Mouse (Mus musculus) forebrain, embryonic 14.5 days (tissue): ENCODE data around the gene Mgst3. TPM values are rescaled to one million over a fixed set of nuclear protein-coding genes. Genes with fewer than 3 reads are reported as not detected.

Source experiments
- microRNA-seq: library from miRNA; unstranded; fragments of <30 nt; microRNA quantifications from one replicate; pipeline ENCODE4, GENCODE M21; 2016
- polyA plus RNA-seq: library from polyadenylated mRNA; unstranded; fragments of >200 nt; fragmentation: Nextera tagmentation; extraction: Ambion mirVana; gene quantifications from 2 replicates; pipeline ENCODE4 v1.2.1, GENCODE M21; 2014

Gene Mgst3
- polyA plus RNA-seq, 1 experiment from 2014 or later, result 138 TPM

Small RNA genes within 50 kb of the gene (microRNA-seq; reads per million reads assigned to microRNA genes)
- not detected for gene Gm25911

Other genes with a start within 250 kb of the Mgst3 start
- gene Uck2, start 108.5 kb downstream of the Mgst3 start, polyA plus RNA-seq, result 54.1 and 58.1 TPM in 2 replicates
- gene Tmco1, start 85.5 kb downstream of the Mgst3 start, polyA plus RNA-seq, result 81.7 and 84.0 TPM in 2 replicates
- gene Aldh9a1, start 43.9 kb downstream of the Mgst3 start, polyA plus RNA-seq, result 20.9 and 21.2 TPM in 2 replicates
- not detected in 2 replicates for gene Lrrc52, start 72.9 kb upstream of the Mgst3 start, polyA plus RNA-seq
- gene Rxrg, start 204.5 kb upstream of the Mgst3 start, polyA plus RNA-seq, result 9.3 and 18.6 TPM in 2 replicates